Mouse (Mus musculus): Measurements from ENCODE around the gene Fam173b. TPM values are rescaled to one million over a fixed set of nuclear protein-coding genes. Genes with fewer than 3 reads are reported as not detected.
"Not testable (repeated sequence)": the region's sequence is repeated elsewhere in the genome, so short reads cannot be mapped to it uniquely, and the experiment has no call there.

The Fam173b gene
- polyA plus RNA-seq, 1 experiment from 2014 or later = 16.6 TPM

DNA sequence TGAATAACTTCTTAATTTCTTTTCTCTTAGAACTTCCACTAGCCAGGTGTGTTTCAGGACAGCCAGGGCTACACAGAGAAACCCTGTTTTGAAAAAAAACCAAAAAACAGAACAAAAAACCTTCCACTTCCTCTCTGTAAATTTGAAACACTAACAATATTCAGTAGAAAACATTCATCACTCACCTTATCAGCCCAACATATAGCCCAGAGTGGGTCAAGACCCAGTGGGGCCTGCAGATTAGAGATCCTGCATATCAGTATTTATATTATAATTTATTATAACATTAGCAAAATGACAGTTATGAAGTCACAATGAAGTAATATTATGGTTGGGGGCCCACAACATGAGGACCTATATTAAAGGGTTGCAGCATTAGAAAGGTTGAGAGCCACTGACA is 28.0 kb upstream of the Fam173b start:
- H3K27me3 ChIP-seq (ENCODE audit: control insufficient read depth, insufficient read depth, low read length) = no peaks in the 10 kb centered on the region
- H3K4me2 ChIP-seq (ENCODE audit: low read length) = no peak overlapping the region
- no peaks in the 10 kb centered on the region for H3K36me3 ChIP-seq (ENCODE audit: control insufficient read depth, insufficient read depth, low read length)
- H3K4me3 ChIP-seq (ENCODE audit: control insufficient read depth in 1 of 2, insufficient read depth in 1 of 2, low read depth in 1 of 2, low read length in 2 of 2) = no peak overlapping the region
- H3K4me1 ChIP-seq (ENCODE audit: control insufficient read depth in 2 of 2, insufficient read depth in 2 of 2, low read length in 2 of 2) = peaks cover 7 to 9% of the 10 kb centered on the region in 2 experiments
- no peak for ATAC-seq (ENCODE audit: insufficient number of reproducible peaks, insufficient read depth, low FRiP score, low read depth)
- H3K27ac ChIP-seq (replicated peaks in 1 of 2; ENCODE audit: control insufficient read depth in 1 of 2, insufficient read depth in 1 of 2, low read depth in 2 of 2, low read length in 2 of 2) = no peak overlapping the region
- H3K9ac ChIP-seq (ENCODE audit: low read length) = no peak overlapping the region
- no peaks in the 10 kb centered on the region for H3K9me3 ChIP-seq (ENCODE audit: control insufficient read depth, low read length)

DNA sequence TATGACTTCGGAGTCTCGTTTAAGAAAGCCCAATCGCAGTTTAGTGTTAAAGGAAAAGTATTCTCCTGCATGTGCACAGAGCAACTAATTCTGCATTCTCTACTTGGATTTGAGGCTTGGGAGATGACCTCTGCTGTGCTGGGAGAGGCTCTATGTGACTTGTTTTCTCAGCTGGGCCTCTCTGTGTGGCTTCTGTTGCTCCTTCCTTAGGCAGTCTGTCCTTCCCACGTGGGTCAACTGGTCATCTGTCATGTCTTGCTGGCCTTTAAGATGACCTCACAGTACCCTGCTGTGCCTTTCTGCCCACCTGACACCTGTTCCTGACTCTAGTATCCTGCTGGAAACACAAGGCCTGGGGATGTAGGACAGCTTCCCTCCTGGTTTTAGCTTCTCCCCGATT is 25.6 kb upstream of the Fam173b start:
- Histone ChIP-seq H3K4me1 (ENCODE audit: control insufficient read depth in 2 of 2, insufficient read depth in 2 of 2, low read length in 2 of 2) (no peaks in the 10 kb centered on the region; a peak in 1 of 4 replicates), H3K36me3 (ENCODE audit: control insufficient read depth, insufficient read depth, low read length) (no peaks in the 10 kb centered on the region), H3K4me2 (ENCODE audit: low read length) (no peak overlapping the region), H3K9me3 (ENCODE audit: control insufficient read depth, low read length) (no peaks in the 10 kb centered on the region), H3K4me3 (ENCODE audit: control insufficient read depth in 1 of 2, insufficient read depth in 1 of 2, low read depth in 1 of 2, low read length in 2 of 2) (no peak overlapping the region), H3K27ac (replicated peaks in 1 of 2; ENCODE audit: control insufficient read depth in 1 of 2, insufficient read depth in 1 of 2, low read depth in 2 of 2, low read length in 2 of 2) (no peak overlapping the region), H3K27me3 (ENCODE audit: control insufficient read depth, insufficient read depth, low read length) (no peaks in the 10 kb centered on the region), H3K9ac (ENCODE audit: low read length) (no peak overlapping the region)
- no peak for ATAC-seq (ENCODE audit: insufficient number of reproducible peaks, insufficient read depth, low FRiP score, low read depth)
- 70% methylated on average over 5 of the region's 5 CpGs for WGBS

DNA sequence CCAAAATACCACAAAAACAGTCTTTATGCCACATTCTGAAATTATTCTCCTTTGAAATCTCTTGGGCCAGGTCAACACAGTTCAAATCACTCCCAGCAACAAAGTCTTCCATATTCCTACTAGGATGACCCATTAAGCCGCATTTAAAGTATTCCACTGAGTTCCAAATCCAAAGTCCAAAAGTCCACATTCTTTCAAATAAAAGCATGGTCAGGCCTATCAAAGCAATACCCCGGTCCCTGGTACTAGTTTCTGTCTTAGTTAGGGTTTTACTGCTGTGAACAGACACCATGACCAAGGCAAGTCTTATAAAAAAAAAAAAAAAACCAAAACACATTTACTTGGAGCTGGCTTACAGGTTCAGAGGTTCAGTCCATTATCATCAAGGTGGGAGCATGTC is 20.6 kb upstream of the Fam173b start:
- H3K4me2 ChIP-seq (ENCODE audit: low read length); H3K4me3 ChIP-seq (ENCODE audit: control insufficient read depth in 1 of 2, insufficient read depth in 1 of 2, low read depth in 1 of 2, low read length in 2 of 2); H3K9me3 ChIP-seq (ENCODE audit: control insufficient read depth, low read length); H3K27me3 ChIP-seq (ENCODE audit: control insufficient read depth, insufficient read depth, low read length); ATAC-seq (ENCODE audit: insufficient number of reproducible peaks, insufficient read depth, low FRiP score, low read depth); H3K27ac ChIP-seq (replicated peaks in 1 of 2; ENCODE audit: control insufficient read depth in 1 of 2, insufficient read depth in 1 of 2, low read depth in 2 of 2, low read length in 2 of 2); H3K4me1 ChIP-seq (ENCODE audit: control insufficient read depth in 2 of 2, insufficient read depth in 2 of 2, low read length in 2 of 2); H3K9ac ChIP-seq (ENCODE audit: low read length); H3K36me3 ChIP-seq (ENCODE audit: control insufficient read depth, insufficient read depth, low read length): not testable (repeated sequence)
- WGBS = 89% methylated on average over 2 of the region's 2 CpGs

DNA sequence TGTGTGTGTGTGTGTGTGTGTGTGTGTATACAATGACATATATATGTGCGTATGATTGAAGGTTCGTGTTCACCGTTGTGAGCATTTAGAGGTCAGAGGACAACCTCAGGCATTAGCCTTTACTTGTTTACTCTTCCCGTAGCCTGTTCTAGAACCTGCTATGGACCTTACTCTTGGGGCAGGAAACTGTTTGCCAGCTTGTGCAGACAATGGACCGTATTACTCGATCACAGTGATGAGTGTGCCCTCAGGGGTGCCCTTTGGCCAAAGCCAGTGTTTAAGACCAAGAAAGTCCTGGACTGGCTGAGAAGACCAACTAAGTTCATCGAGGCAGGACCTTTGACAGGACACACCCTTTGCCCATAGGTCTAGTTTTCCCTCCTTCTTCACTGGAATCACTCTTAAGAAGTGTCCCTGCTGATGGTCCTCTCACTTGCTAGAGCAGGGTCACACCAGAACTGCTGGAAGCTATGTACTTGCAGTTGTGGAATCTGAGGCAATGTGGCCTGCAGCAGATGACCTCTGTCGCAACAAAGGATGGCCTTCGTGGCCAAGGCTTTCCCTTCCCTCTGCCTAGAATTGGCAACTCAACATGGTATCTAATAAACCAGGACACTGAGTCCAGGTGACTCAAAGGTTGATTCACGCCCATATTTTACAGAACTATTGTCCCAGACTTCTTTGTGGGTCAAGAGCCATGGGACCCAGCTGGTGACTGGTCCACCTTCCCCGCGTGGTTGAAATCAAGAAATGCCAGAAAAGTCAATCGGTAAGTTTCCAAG is 18.2 kb upstream of the Fam173b start:
- no peak for ATAC-seq (ENCODE audit: insufficient number of reproducible peaks, insufficient read depth, low FRiP score, low read depth)
- H3K4me1 ChIP-seq (ENCODE audit: control insufficient read depth in 2 of 2, insufficient read depth in 2 of 2, low read length in 2 of 2) = peaks cover 3 to 9% of the 10 kb centered on the region in 2 experiments; a peak in 2 of 4 replicates
- no peaks in the 10 kb centered on the region for H3K9me3 ChIP-seq (ENCODE audit: control insufficient read depth, low read length)
- no peaks in the 10 kb centered on the region for H3K36me3 ChIP-seq (ENCODE audit: control insufficient read depth, insufficient read depth, low read length)
- no peaks in the 10 kb centered on the region for H3K27me3 ChIP-seq (ENCODE audit: control insufficient read depth, insufficient read depth, low read length)
- 86% methylated on average over 13 of the region's 13 CpGs for WGBS
- no peak overlapping the region for H3K27ac ChIP-seq (replicated peaks in 1 of 2; ENCODE audit: control insufficient read depth in 1 of 2, insufficient read depth in 1 of 2, low read depth in 2 of 2, low read length in 2 of 2)
- H3K4me3 ChIP-seq (ENCODE audit: control insufficient read depth in 1 of 2, insufficient read depth in 1 of 2, low read depth in 1 of 2, low read length in 2 of 2) = no peak overlapping the region
- no peak overlapping the region for H3K4me2 ChIP-seq (ENCODE audit: low read length)
- no peak overlapping the region for H3K9ac ChIP-seq (ENCODE audit: low read length)

DNA sequence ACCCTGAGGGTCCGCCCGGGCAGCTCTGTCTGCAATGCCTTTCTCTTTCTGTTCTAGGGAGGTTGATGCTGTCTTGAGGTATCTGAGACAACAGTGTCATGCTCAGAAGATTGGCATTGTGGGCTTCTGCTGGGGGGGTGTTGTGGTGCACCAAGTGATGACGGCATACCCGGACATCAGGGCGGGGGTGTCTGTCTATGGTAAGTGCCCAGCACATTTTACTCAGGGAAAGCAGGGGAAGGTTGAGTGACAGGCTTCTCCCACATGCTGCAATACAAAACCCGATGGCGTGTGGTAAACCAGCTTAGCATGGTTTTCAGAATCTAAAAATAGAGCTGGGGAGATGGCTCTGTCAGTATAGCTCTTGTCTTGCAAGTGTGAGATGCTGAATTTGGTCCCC is 16.4 kb upstream of the Fam173b start:
- Histone ChIP-seq H3K4me2 (ENCODE audit: low read length) (no peak overlapping the region), H3K27me3 (ENCODE audit: control insufficient read depth, insufficient read depth, low read length) (no peaks in the 10 kb centered on the region), H3K4me1 (ENCODE audit: control insufficient read depth in 2 of 2, insufficient read depth in 2 of 2, low read length in 2 of 2) (peaks cover 6 to 15% of the 10 kb centered on the region in 2 experiments), H3K9ac (ENCODE audit: low read length) (no peak overlapping the region), H3K4me3 (ENCODE audit: control insufficient read depth in 1 of 2, insufficient read depth in 1 of 2, low read depth in 1 of 2, low read length in 2 of 2) (no peak overlapping the region), H3K36me3 (ENCODE audit: control insufficient read depth, insufficient read depth, low read length) (peaks cover 11% of the 10 kb centered on the region), H3K9me3 (ENCODE audit: control insufficient read depth, low read length) (no peaks in the 10 kb centered on the region), H3K27ac (replicated peaks in 1 of 2; ENCODE audit: control insufficient read depth in 1 of 2, insufficient read depth in 1 of 2, low read depth in 2 of 2, low read length in 2 of 2) (no peak overlapping the region)
- no peak for ATAC-seq (ENCODE audit: insufficient number of reproducible peaks, insufficient read depth, low FRiP score, low read depth)
- WGBS = 43% methylated on average over 7 of the region's 7 CpGs

DNA sequence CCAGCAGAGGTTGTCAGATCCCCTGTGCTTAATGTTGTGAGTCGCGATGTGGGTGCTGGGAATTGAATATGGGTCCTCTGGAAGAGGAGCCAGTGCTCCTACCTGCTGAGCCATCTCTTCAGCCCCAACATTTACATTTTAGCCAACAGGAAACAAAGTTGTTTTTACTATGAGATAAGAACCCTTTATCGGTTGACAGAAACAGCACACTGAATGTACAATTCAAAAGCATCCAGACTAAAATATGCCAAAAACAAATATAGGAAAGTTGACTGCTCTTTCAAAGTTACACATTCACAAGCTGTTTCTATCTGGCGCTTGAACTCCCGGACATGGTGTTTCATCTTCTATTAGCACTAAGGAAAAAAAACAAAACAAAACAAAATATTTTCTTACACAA is 15.6 kb upstream of the Fam173b start:
- Histone ChIP-seq H3K4me1 (ENCODE audit: control insufficient read depth in 2 of 2, insufficient read depth in 2 of 2, low read length in 2 of 2) (peaks cover 6 to 15% of the 10 kb centered on the region in 2 experiments), H3K27ac (replicated peaks in 1 of 2; ENCODE audit: control insufficient read depth in 1 of 2, insufficient read depth in 1 of 2, low read depth in 2 of 2, low read length in 2 of 2) (no peak overlapping the region), H3K4me2 (ENCODE audit: low read length) (no peak overlapping the region), H3K4me3 (ENCODE audit: control insufficient read depth in 1 of 2, insufficient read depth in 1 of 2, low read depth in 1 of 2, low read length in 2 of 2) (no peak overlapping the region), H3K36me3 (ENCODE audit: control insufficient read depth, insufficient read depth, low read length) (peaks cover 20% of the 10 kb centered on the region), H3K9ac (ENCODE audit: low read length) (no peak overlapping the region), H3K9me3 (ENCODE audit: control insufficient read depth, low read length) (no peaks in the 10 kb centered on the region), H3K27me3 (ENCODE audit: control insufficient read depth, insufficient read depth, low read length) (no peaks in the 10 kb centered on the region)
- ATAC-seq (ENCODE audit: insufficient number of reproducible peaks, insufficient read depth, low FRiP score, low read depth) = no peak
- 69% methylated on average over 5 of the region's 5 CpGs for WGBS

DNA sequence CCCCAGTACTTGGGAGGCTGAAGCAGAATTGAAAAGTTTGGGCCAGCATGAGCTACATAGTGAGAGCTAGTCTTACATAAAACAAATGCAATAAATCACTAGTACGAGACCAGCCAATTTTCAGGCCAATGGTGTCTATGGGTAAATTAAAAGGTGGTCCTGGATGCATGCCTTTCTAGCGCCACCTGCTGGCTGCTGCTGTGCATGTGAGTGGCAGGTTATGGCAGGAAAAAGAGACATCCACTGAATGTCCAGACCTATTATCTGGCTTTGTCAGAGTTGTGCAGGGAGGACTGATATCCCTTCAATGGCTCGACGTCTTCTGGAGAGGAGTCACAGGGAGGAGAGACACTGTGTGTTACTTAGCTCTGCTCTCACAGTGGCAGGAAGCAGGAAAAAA is 15.1 kb upstream of the Fam173b start:
- Histone ChIP-seq H3K9me3 (ENCODE audit: control insufficient read depth, low read length) (no peaks in the 10 kb centered on the region), H3K4me2 (ENCODE audit: low read length) (no peak overlapping the region), H3K4me1 (ENCODE audit: control insufficient read depth in 2 of 2, insufficient read depth in 2 of 2, low read length in 2 of 2) (peaks cover 6 to 15% of the 10 kb centered on the region in 2 experiments), H3K36me3 (ENCODE audit: control insufficient read depth, insufficient read depth, low read length) (peaks cover 24% of the 10 kb centered on the region), H3K4me3 (ENCODE audit: control insufficient read depth in 1 of 2, insufficient read depth in 1 of 2, low read depth in 1 of 2, low read length in 2 of 2) (no peak overlapping the region), H3K27ac (replicated peaks in 1 of 2; ENCODE audit: control insufficient read depth in 1 of 2, insufficient read depth in 1 of 2, low read depth in 2 of 2, low read length in 2 of 2) (no peak overlapping the region), H3K27me3 (ENCODE audit: control insufficient read depth, insufficient read depth, low read length) (no peaks in the 10 kb centered on the region), H3K9ac (ENCODE audit: low read length) (no peak overlapping the region)
- WGBS = 4% methylated on average over 4 of the region's 4 CpGs
- ATAC-seq (ENCODE audit: insufficient number of reproducible peaks, insufficient read depth, low FRiP score, low read depth) = no peak

DNA sequence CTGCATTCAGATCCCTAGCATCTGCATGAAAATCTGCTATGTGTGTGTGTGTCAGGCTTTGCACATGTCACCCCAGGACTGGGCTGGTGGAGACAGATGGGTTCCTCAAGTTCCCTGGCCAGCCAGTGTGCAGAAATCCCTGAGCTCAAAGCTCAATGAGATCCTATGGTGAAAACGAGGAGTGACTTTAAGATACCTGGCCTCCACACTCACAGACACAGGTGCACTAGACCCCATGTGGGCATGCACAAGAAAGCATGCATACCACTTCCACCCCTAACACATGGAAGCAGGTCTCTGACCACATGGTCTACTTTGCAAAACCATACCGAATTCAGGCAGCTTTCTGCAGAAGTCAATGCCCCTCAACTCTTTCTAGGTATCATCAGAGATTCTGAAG is 13.9 kb upstream of the Fam173b start:
- Histone ChIP-seq H3K4me2 (ENCODE audit: low read length) (no peak overlapping the region), H3K27ac (replicated peaks in 1 of 2; ENCODE audit: control insufficient read depth in 1 of 2, insufficient read depth in 1 of 2, low read depth in 2 of 2, low read length in 2 of 2) (no peak overlapping the region), H3K4me1 (ENCODE audit: control insufficient read depth in 2 of 2, insufficient read depth in 2 of 2, low read length in 2 of 2) (peaks cover 6 to 15% of the 10 kb centered on the region in 2 experiments), H3K9me3 (ENCODE audit: control insufficient read depth, low read length) (no peaks in the 10 kb centered on the region), H3K9ac (ENCODE audit: low read length) (no peak overlapping the region), H3K27me3 (ENCODE audit: control insufficient read depth, insufficient read depth, low read length) (no peaks in the 10 kb centered on the region), H3K36me3 (ENCODE audit: control insufficient read depth, insufficient read depth, low read length) (peaks cover 37% of the 10 kb centered on the region), H3K4me3 (ENCODE audit: control insufficient read depth in 1 of 2, insufficient read depth in 1 of 2, low read depth in 1 of 2, low read length in 2 of 2) (no peak overlapping the region)
- no peak for ATAC-seq (ENCODE audit: insufficient number of reproducible peaks, insufficient read depth, low FRiP score, low read depth)
- WGBS = 74% methylated on average over 2 of the region's 2 CpGs
